Mouse (Mus musculus) midbrain, postnatal 0 days (tissue): ENCODE data around the gene Homez. TPM values are rescaled to one million over a fixed set of nuclear protein-coding genes. Genes with fewer than 3 reads are reported as not detected.

Source experiments
- ATAC-seq: fragments of 200-750 bp; cut with Nextera tagmentation; 2 replicates; pipeline ENCODE4 v1.8.0; 2017; ENCODE audit warnings: moderate number of reproducible peaks, mild to moderate bottlenecking, moderate TSS enrichment, moderate library complexity; ENCODE audit not compliant: low FRiP score
- DNase-seq: peaks from one replicate; pipeline ENCODE4 v3.0.0-alpha.2; 2015; ENCODE audit warnings: low spot score
- H3K27ac ChIP-seq: fragments of 300-500 bp; sonication (generic); 2 replicates; pipeline ENCODE4 v1.5.1; 2014; ENCODE audit warnings: low read depth, mild to moderate bottlenecking, low read length, mixed read lengths
- H3K27me3 ChIP-seq: fragments of 300-500 bp; sonication (generic); 2 replicates; pipeline ENCODE4 v1.6.1; 2014; ENCODE audit warnings: low read length, control low read depth, mixed read lengths; ENCODE audit not compliant: insufficient read depth
- H3K36me3 ChIP-seq: fragments of 300-500 bp; sonication (generic); 2 replicates; pipeline ENCODE4 v1.6.1; 2014; ENCODE audit warnings: low read length, control low read depth, mixed read lengths; ENCODE audit not compliant: insufficient read depth
- H3K4me1 ChIP-seq: fragments of 300-500 bp; sonication (generic); 2 replicates; pipeline ENCODE4 v1.6.1; 2014; ENCODE audit warnings: mild to moderate bottlenecking, control low read depth, antibody characterized with exemption, low read length, mixed read lengths; ENCODE audit not compliant: insufficient read depth
- H3K4me2 ChIP-seq: fragments of 300-500 bp; sonication (generic); 2 replicates; pipeline ENCODE4 v1.6.1; 2014; ENCODE audit warnings: low read depth, mild to moderate bottlenecking, low read length, mixed read lengths; ENCODE audit not compliant: poor library complexity, severe bottlenecking
- H3K4me3 ChIP-seq: fragments of 300-500 bp; sonication (generic); 2 replicates; pipeline ENCODE4 v1.5.1; 2014; ENCODE audit warnings: low read depth, mild to moderate bottlenecking, low read length, moderate library complexity
- H3K9ac ChIP-seq: fragments of 300-500 bp; sonication (generic); replicated peaks from 2 replicates; pipeline ENCODE4 v1.6.1; 2014; ENCODE audit warnings: mild to moderate bottlenecking, low read length, moderate library complexity, mixed read lengths; ENCODE audit not compliant: poor library complexity, severe bottlenecking
- H3K9me3 ChIP-seq: fragments of 300-500 bp; sonication (generic); 2 replicates; pipeline ENCODE4 v1.6.1; 2016; ENCODE audit warnings: low read length, control low read depth
- CTCF ChIP-seq: IDR thresholded peaks from 2 replicates; pipeline ENCODE4 v1.5.1; 2016; ENCODE audit warnings: antibody characterized with exemption, mild to moderate bottlenecking
- WGBS: fragments of 180-500 bp; shearing (Covaris S2); extraction: QIAGEN DNeasy Blood & Tissue Kit; methylation state at CpG from one replicate; pipeline ENCODE4 v1.1.7; 2014; 5-methylcytosine and 5-hydroxymethylcytosine counted together
- polyA plus RNA-seq: library from polyadenylated mRNA; unstranded; fragments of >200 nt; fragmentation: Nextera tagmentation; extraction: Ambion mirVana; gene quantifications from 2 replicates; pipeline ENCODE4 v1.2.1, GENCODE M21; 2015
- total RNA-seq: library from RNA; depleted of rRNA; stranded (reverse); fragments of >200 nt; gene quantifications from 2 replicates; pipeline ENCODE4 v1.2.3, GENCODE M21; 2014

Gene Homez
- total and polyA plus RNA-seq, 2 experiments from 2014 or later: 8.0 to 9.4 TPM

DNA sequence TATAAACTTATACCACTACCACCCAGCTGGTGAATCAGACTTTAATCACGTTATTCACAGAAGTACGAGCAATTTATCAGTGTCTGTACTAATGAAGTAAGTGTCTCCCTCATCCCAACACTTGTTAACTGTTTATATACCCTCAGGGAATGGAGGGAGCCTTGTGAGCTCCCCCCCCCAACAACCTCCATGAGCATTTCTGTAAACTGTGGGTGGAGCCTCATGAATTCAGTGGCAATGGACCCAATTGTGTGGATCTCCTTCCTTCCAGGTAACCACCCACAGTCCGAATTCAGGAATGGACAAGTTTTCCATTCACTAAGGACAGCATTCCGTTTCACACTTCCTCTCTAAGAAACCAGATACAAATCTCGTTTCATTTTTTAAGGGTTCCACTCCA lies 5.1 kb downstream of the Homez start:
- H3K4me1 ChIP-seq: no peaks in the 10 kb centered on the region
- H3K27ac ChIP-seq: no peak overlapping the region
- DNase-seq: no peak
- no peak overlapping the region for H3K9ac ChIP-seq
- H3K36me3 ChIP-seq: no peaks in the 10 kb centered on the region
- H3K4me3 ChIP-seq: no peak overlapping the region
- H3K9me3 ChIP-seq: no peaks in the 10 kb centered on the region
- no peak for TF ChIP-seq CTCF
- no peaks in the 10 kb centered on the region for H3K27me3 ChIP-seq
- 88% methylated on average over 5 of the region's 5 CpGs for WGBS
- ATAC-seq: no peak
- no peak overlapping the region for H3K4me2 ChIP-seq

DNA sequence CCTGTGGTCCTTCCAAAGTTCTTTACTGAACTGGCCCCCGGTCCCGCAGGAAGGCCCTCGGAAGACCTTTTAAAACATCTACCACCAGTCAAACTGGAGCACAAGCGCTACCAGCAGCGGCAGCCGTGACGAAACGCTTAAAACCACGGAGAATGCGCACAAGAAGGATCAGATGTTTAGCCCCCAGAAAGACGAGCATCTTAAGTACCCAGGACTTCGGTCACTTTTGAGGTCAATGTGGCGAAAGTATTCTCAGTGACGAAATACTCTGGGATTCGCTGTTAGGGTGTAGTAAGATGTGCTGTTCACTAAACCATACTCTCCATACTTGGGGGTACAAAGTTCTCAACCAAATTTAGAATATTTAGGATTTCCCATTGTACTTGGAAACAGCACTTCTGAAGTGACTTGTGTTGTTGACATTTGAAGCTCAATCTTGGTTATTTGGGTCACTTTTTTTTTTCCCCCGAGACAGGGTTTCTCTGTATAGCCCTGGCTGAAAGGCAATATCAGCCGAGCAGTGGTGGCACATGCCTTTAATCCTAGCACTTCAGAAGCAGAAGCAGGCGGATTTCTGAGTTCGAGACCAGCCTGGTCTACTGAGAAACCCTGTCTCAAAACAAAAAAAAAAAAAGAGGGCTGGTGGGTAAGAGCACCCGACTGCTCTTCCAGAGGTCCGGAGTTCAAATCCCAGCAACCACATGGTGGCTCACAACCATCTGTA lies 6.3 kb downstream of the Homez start:
- H3K9ac ChIP-seq: peak overlapping the region; percentile 84
- no peaks in the 10 kb centered on the region for H3K36me3 ChIP-seq
- ATAC-seq (peak; percentile 29; the same call in 1 of the 2 replicates), DNase-seq (no peak)
- TF ChIP-seq CTCF: no peak
- H3K9me3 ChIP-seq: no peaks in the 10 kb centered on the region
- H3K4me3 ChIP-seq: peak overlapping the region; percentile 93
- H3K4me2 ChIP-seq: peak overlapping the region; percentile 84
- H3K27ac ChIP-seq: peak overlapping the region; percentile 21; the same call in 1 of the 2 replicates
- 17% methylated on average over 21 of the region's 21 CpGs for WGBS
- H3K4me1 ChIP-seq: no peaks in the 10 kb centered on the region
- H3K27me3 ChIP-seq: no peaks in the 10 kb centered on the region

DNA sequence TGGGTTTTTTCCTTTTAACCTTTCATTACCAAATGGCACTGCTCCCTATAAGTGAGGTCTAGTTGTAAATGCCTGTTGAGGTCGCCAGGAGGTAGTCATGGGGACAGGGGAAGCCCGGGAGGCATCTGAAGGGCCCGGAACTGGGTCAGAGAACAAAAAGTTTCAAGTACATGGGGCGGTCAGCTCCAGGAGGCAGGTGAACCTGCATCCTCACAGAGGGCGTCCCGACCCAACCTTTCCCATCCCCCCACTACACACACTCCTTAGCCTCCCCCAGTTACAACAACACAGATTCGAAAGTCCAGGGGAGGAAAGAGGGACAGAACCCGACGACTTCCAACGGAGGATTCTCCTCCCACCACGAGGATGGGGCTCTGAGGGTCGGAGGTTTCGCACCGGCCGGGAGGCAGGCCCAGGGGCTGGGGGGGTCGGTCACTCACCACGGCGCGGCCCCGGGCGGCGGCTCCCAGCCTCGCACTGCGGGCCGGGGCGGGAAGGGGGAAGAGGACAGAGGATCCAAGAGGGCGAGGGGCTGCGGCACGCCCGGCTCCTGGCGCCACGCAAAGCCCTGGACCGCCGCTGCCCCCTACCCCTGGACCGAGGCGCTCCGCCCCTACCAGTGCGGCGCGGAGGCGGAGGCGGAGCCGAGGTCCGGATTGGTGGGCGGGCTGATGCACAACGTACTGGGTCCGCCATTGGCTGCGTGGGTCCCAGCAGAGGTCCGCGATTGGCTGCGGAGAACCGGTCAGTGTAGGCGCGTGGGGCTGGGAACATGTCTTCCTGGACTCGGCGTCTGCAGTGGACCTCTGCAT lies 7.1 kb downstream of the Homez start:
- no peaks in the 10 kb centered on the region for H3K4me1 ChIP-seq
- TF ChIP-seq CTCF: no peak; the same call in none of the 2 replicates
- H3K27ac ChIP-seq: peak overlapping the region; percentile 62
- ATAC-seq (peak; percentile 99), DNase-seq (peak; percentile 95)
- peak overlapping the region; percentile 93 for H3K4me3 ChIP-seq
- H3K9ac ChIP-seq: peak overlapping the region; percentile 84
- peak overlapping the region; percentile 84 for H3K4me2 ChIP-seq
- H3K36me3 ChIP-seq: no peaks in the 10 kb centered on the region
- under 1% methylated on average over 44 of the region's 56 CpGs for WGBS
- H3K27me3 ChIP-seq: no peaks in the 10 kb centered on the region
- H3K9me3 ChIP-seq: no peaks in the 10 kb centered on the region

DNA sequence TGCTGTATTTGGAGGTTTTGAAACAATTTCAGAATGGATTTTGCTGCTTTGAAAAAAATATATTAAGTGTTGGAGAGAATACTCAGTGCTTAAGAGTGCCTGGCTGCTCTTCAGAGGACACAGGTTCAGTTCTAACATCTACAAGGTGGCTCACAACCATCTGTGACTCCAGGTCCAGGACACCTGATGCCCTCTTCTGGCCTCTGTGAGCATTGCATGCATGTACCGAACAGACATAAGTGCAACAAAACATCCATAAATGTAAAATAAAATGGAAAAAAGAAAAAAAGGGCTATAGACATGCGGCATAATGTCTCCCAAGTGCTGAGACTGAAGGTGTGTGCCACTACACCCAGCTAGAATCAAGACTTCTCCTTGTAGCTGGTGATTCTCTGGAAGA lies 10.2 kb downstream of the Homez start:
- Histone ChIP-seq H3K36me3 (peaks cover 17% of the 10 kb centered on the region; the same call in 1 of the 2 replicates), H3K4me2 (no peak overlapping the region), H3K9me3 (no peaks in the 10 kb centered on the region), H3K4me1 (no peaks in the 10 kb centered on the region), H3K27me3 (no peaks in the 10 kb centered on the region), H3K4me3 (no peak overlapping the region), H3K27ac (no peak overlapping the region), H3K9ac (no peak overlapping the region)
- peak; percentile 84 for TF ChIP-seq CTCF
- DNase-seq (peak; percentile 49), ATAC-seq (no peak)
- 36% methylated on average over 2 of the region's 2 CpGs for WGBS

DNA sequence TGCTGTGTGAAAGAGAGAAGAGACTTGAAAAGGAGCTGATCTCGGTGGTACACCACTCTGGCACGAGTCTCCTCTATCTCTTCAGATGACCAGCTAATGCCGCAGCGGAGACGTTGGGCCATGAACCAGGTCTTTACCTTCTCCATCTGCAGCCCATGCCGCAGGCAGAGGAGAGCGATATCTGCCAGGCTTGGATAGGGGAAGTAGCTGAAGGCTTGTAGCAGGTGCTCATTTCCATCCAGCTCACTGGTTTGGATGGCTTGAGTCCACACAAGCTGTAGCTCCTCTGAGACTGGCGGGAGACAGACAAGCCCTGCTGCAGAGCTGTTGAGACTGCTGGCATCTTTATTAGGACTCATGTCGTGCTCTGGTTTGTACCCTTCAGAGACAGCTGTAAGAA lies 12.9 kb downstream of the Homez start:
- H3K9ac ChIP-seq: no peak overlapping the region
- H3K36me3 ChIP-seq: peaks cover 17% of the 10 kb centered on the region; the same call in 1 of the 2 replicates
- peak; percentile 22 for DNase-seq
- no peaks in the 10 kb centered on the region for H3K9me3 ChIP-seq
- H3K27me3 ChIP-seq: no peaks in the 10 kb centered on the region
- no peak overlapping the region for H3K27ac ChIP-seq
- no peak overlapping the region for H3K4me3 ChIP-seq
- WGBS: 88% methylated on average over 9 of the region's 9 CpGs
- no peak overlapping the region for H3K4me2 ChIP-seq
- TF ChIP-seq CTCF: no peak
- H3K4me1 ChIP-seq: no peaks in the 10 kb centered on the region
- ATAC-seq: no peak

DNA sequence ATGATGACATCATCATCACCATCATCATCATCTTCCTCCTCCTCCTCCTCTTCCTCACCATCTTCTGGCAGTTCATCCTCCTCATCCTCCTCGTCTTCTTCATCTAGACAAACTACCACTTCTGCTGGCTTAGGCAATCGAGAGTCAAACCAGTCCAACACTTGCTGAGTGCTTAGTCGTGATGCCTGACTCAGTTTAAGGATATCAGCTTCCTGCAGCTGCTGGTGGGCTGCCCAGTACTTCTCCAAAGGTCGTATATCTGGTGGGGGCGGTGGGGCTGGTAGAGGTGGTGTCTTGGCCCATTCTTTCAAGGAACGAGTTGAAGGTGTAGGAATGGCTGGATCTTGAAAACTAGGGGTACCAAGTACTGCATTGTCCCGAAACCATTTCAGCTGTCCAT lies 14.1 kb downstream of the Homez start:
- TF ChIP-seq CTCF: no peak
- Histone ChIP-seq H3K4me1 (no peaks in the 10 kb centered on the region), H3K4me3 (no peak overlapping the region), H3K27me3 (no peaks in the 10 kb centered on the region), H3K9ac (no peak overlapping the region), H3K36me3 (peaks cover 17% of the 10 kb centered on the region; the same call in 1 of the 2 replicates), H3K27ac (no peak overlapping the region), H3K9me3 (no peaks in the 10 kb centered on the region), H3K4me2 (no peak overlapping the region)
- ATAC-seq (no peak), DNase-seq (no peak)
- 88% methylated on average over 7 of the region's 7 CpGs for WGBS
